Mouse (Mus musculus): ENCODE measurements around the gene Triobp. TPM values are rescaled to one million over a fixed set of nuclear protein-coding genes. Genes with fewer than 3 reads are reported as not detected.

Triobp gene
- polyA plus RNA-seq, 1 experiment from 2014 or later, result 29.3 TPM

GRCm38 (mm10) chr15:78946232-78946631, 1.3 kb upstream of the Triobp start:
- ATAC-seq (no peak), DNase-seq (ENCODE audit: low spot score) (no peak)
- Histone ChIP-seq H3K4me3 (ENCODE audit: low read depth, low read length) (no peak overlapping the region), H3K27me3 (replicated peaks; ENCODE audit: control insufficient read depth, insufficient read depth, low read length) (no peaks in the 10 kb centered on the region), H3K27ac (ENCODE audit: low read depth, low read length) (no peak overlapping the region), H3K9me3 (replicated peaks; ENCODE audit: control insufficient read depth, low read length) (no peaks in the 10 kb centered on the region), H3K36me3 (ENCODE audit: control insufficient read depth, insufficient read depth, low read length) (peaks cover 5% of the 10 kb centered on the region), H3K4me2 (ENCODE audit: low read length) (no peak overlapping the region), H3K4me1 (ENCODE audit: control insufficient read depth, insufficient read depth, low read length) (peaks cover 18% of the 10 kb centered on the region), H3K9ac (ENCODE audit: low read length) (no peak overlapping the region)
- 27% methylated on average over 7 of the region's 7 CpGs for WGBS

- peaks cover 18% of the 10 kb centered on the region for H3K4me1 ChIP-seq (ENCODE audit: control insufficient read depth, insufficient read depth, low read length)
- no peaks in the 10 kb centered on the region for H3K9me3 ChIP-seq (replicated peaks; ENCODE audit: control insufficient read depth, low read length)
- peaks cover 15% of the 10 kb centered on the region for H3K36me3 ChIP-seq (ENCODE audit: control insufficient read depth, insufficient read depth, low read length)
- DNase-seq (ENCODE audit: low spot score) (no peak), ATAC-seq (peak; percentile 44; the same call in 1 of the 2 replicates)
- WGBS, result 2% methylated on average over 11 of the region's 11 CpGs
- peak overlapping the region; percentile 85 for H3K9ac ChIP-seq (ENCODE audit: low read length)
- peak overlapping the region; percentile 74 for H3K4me2 ChIP-seq (ENCODE audit: low read length)
- peak overlapping the region; percentile 65 for H3K4me3 ChIP-seq (ENCODE audit: low read depth, low read length)
- H3K27ac ChIP-seq (ENCODE audit: low read depth, low read length), result peak overlapping the region; percentile 55
- no peaks in the 10 kb centered on the region for H3K27me3 ChIP-seq (replicated peaks; ENCODE audit: control insufficient read depth, insufficient read depth, low read length)
These were observed 715 bp downstream of the Triobp start for GRCm38 (mm10) chr15:78948152-78948725.

GRCm38 (mm10) chr15:78948883-78949282, 1.4 kb downstream of the Triobp start:
- ATAC-seq, result no peak
- no peak overlapping the region for H3K27ac ChIP-seq (ENCODE audit: low read depth, low read length)
- no peak overlapping the region; the same call in 1 of the 2 replicates for H3K9ac ChIP-seq (ENCODE audit: low read length)

GRCm38 (mm10) chr15:78955663-78956062, 8.1 kb downstream of the Triobp start:
- Histone ChIP-seq H3K9me3 (replicated peaks; ENCODE audit: control insufficient read depth, low read length) (no peaks in the 10 kb centered on the region), H3K36me3 (ENCODE audit: control insufficient read depth, insufficient read depth, low read length) (peaks cover 60% of the 10 kb centered on the region), H3K4me1 (ENCODE audit: control insufficient read depth, insufficient read depth, low read length) (no peaks in the 10 kb centered on the region), H3K4me2 (ENCODE audit: low read length) (no peak overlapping the region), H3K4me3 (ENCODE audit: low read depth, low read length) (no peak overlapping the region), H3K27me3 (replicated peaks; ENCODE audit: control insufficient read depth, insufficient read depth, low read length) (no peaks in the 10 kb centered on the region), H3K27ac (ENCODE audit: low read depth, low read length) (no peak overlapping the region), H3K9ac (ENCODE audit: low read length) (no peak overlapping the region)
- DNase-seq (ENCODE audit: low spot score), result no peak
- no peak for ATAC-seq
- WGBS, result 77% methylated on average over 3 of the region's 3 CpGs

More at GRCm38 (mm10) chr15:78948883-78949282, 1.4 kb downstream of the Triobp start:
- Histone ChIP-seq H3K4me3 (ENCODE audit: low read depth, low read length) (peak overlapping the region; percentile 65), H3K9me3 (replicated peaks; ENCODE audit: control insufficient read depth, low read length) (no peaks in the 10 kb centered on the region), H3K36me3 (ENCODE audit: control insufficient read depth, insufficient read depth, low read length) (peaks cover 20% of the 10 kb centered on the region), H3K4me1 (ENCODE audit: control insufficient read depth, insufficient read depth, low read length) (peaks cover 18% of the 10 kb centered on the region), H3K4me2 (ENCODE audit: low read length) (peak overlapping the region; percentile 74), H3K27me3 (replicated peaks; ENCODE audit: control insufficient read depth, insufficient read depth, low read length) (no peaks in the 10 kb centered on the region)
- no peak for DNase-seq (ENCODE audit: low spot score)
- WGBS, result 98% methylated on average over 3 of the region's 3 CpGs

DNA sequence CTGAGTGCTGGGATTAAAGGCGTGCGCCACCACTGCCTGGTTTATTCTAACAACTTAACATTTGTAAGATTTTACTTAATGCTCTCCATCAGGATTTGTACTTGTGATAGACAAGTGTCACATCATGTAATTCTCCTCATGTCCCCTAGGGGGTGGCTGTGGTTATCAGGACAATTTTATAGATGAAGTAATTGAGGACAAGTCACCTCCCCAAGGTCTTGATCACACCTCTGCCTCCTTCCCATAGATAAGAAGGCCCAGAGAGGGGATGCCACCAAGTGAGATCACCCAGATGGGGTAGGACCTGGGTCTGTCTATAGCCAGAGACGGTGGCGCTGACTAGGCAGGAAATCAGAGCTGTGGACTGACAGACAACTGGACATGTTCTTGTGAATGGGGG, 8.8 kb downstream of the Triobp start:
- ATAC-seq, result no peak
- Histone ChIP-seq H3K36me3 (ENCODE audit: control insufficient read depth, insufficient read depth, low read length) (peaks cover 66% of the 10 kb centered on the region), H3K27ac (ENCODE audit: low read depth, low read length) (no peak overlapping the region), H3K9ac (ENCODE audit: low read length) (no peak overlapping the region), H3K4me2 (ENCODE audit: low read length) (no peak overlapping the region), H3K27me3 (replicated peaks; ENCODE audit: control insufficient read depth, insufficient read depth, low read length) (no peaks in the 10 kb centered on the region), H3K4me3 (ENCODE audit: low read depth, low read length) (no peak overlapping the region), H3K9me3 (replicated peaks; ENCODE audit: control insufficient read depth, low read length) (no peaks in the 10 kb centered on the region), H3K4me1 (ENCODE audit: control insufficient read depth, insufficient read depth, low read length) (no peaks in the 10 kb centered on the region)
- DNase-seq (ENCODE audit: low spot score), result peak; percentile 32
- WGBS, result 91% methylated on average over 4 of the region's 4 CpGs

GRCm38 (mm10) chr15:78957021-78957420, 9.5 kb downstream of the Triobp start:
- H3K36me3 ChIP-seq (ENCODE audit: control insufficient read depth, insufficient read depth, low read length), result peaks cover 63% of the 10 kb centered on the region
- H3K4me1 ChIP-seq (ENCODE audit: control insufficient read depth, insufficient read depth, low read length), result no peaks in the 10 kb centered on the region
- 83% methylated on average over 15 of the region's 15 CpGs for WGBS

GRCm38 (mm10) chr15:78959537-78959936, 12.0 kb downstream of the Triobp start:
- WGBS, result 93% methylated on average over 11 of the region's 11 CpGs
- Histone ChIP-seq H3K4me3 (ENCODE audit: low read depth, low read length) (no peak overlapping the region), H3K27me3 (replicated peaks; ENCODE audit: control insufficient read depth, insufficient read depth, low read length) (no peaks in the 10 kb centered on the region), H3K4me1 (ENCODE audit: control insufficient read depth, insufficient read depth, low read length) (no peaks in the 10 kb centered on the region), H3K4me2 (ENCODE audit: low read length) (no peak overlapping the region), H3K27ac (ENCODE audit: low read depth, low read length) (no peak overlapping the region), H3K9ac (ENCODE audit: low read length) (no peak overlapping the region), H3K9me3 (replicated peaks; ENCODE audit: control insufficient read depth, low read length) (no peaks in the 10 kb centered on the region), H3K36me3 (ENCODE audit: control insufficient read depth, insufficient read depth, low read length) (peaks cover 61% of the 10 kb centered on the region)
- ATAC-seq (no peak), DNase-seq (ENCODE audit: low spot score) (no peak)

More at GRCm38 (mm10) chr15:78957021-78957420, 9.5 kb downstream of the Triobp start:
- H3K27me3 ChIP-seq (replicated peaks; ENCODE audit: control insufficient read depth, insufficient read depth, low read length), result no peaks in the 10 kb centered on the region
- no peaks in the 10 kb centered on the region for H3K9me3 ChIP-seq (replicated peaks; ENCODE audit: control insufficient read depth, low read length)
- ATAC-seq, result no peak
- no peak overlapping the region for H3K4me2 ChIP-seq (ENCODE audit: low read length)
- H3K27ac ChIP-seq (ENCODE audit: low read depth, low read length), result no peak overlapping the region
- no peak overlapping the region for H3K9ac ChIP-seq (ENCODE audit: low read length)
- no peak overlapping the region for H3K4me3 ChIP-seq (ENCODE audit: low read depth, low read length)
- no peak for DNase-seq (ENCODE audit: low spot score)

- H3K9me3 ChIP-seq (replicated peaks; ENCODE audit: control insufficient read depth, low read length), result no peaks in the 10 kb centered on the region
- H3K36me3 ChIP-seq (ENCODE audit: control insufficient read depth, insufficient read depth, low read length), result peaks cover 66% of the 10 kb centered on the region
- H3K27ac ChIP-seq (ENCODE audit: low read depth, low read length), result no peak overlapping the region
- 82% methylated on average over 4 of the region's 4 CpGs for whole genome bisulfite sequencing
- no peaks in the 10 kb centered on the region for H3K27me3 ChIP-seq (replicated peaks; ENCODE audit: control insufficient read depth, insufficient read depth, low read length)
- no peak overlapping the region for H3K4me3 ChIP-seq (ENCODE audit: low read depth, low read length)
- DNase-seq (ENCODE audit: low spot score) (no peak), ATAC-seq (no peak)
- no peak overlapping the region for H3K4me2 ChIP-seq (ENCODE audit: low read length)
- no peak overlapping the region for H3K9ac ChIP-seq (ENCODE audit: low read length)
- H3K4me1 ChIP-seq (ENCODE audit: control insufficient read depth, insufficient read depth, low read length), result no peaks in the 10 kb centered on the region
These were observed 12.6 kb downstream of the Triobp start for GRCm38 (mm10) chr15:78960088-78960487.

DNA sequence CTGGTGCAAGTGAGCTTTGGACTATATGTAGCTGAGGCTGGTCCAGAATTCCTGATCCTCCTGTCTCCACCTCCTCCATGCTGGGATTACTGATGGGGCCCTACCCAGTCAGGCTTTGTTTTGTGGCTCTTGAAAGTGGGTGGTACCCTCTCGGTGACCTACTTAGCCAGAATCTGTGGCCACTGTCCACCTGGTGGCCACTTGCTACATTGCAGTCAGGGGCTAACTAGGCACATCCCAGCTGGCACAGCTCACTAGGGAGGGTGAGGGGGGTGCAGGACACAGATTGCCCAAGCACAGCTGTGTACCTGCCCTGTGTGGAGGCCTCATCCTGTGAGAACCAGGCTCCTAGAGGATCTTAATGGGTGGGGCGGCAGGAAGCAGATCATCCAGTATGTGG, 15.4 kb downstream of the Triobp start:
- Histone ChIP-seq H3K27me3 (replicated peaks; ENCODE audit: control insufficient read depth, insufficient read depth, low read length) (no peaks in the 10 kb centered on the region), H3K4me1 (ENCODE audit: control insufficient read depth, insufficient read depth, low read length) (no peaks in the 10 kb centered on the region), H3K36me3 (ENCODE audit: control insufficient read depth, insufficient read depth, low read length) (peaks cover 81% of the 10 kb centered on the region), H3K27ac (ENCODE audit: low read depth, low read length) (no peak overlapping the region), H3K4me3 (ENCODE audit: low read depth, low read length) (no peak overlapping the region), H3K9me3 (replicated peaks; ENCODE audit: control insufficient read depth, low read length) (no peaks in the 10 kb centered on the region), H3K4me2 (ENCODE audit: low read length) (no peak overlapping the region), H3K9ac (ENCODE audit: low read length) (no peak overlapping the region)
- DNase-seq (ENCODE audit: low spot score) (peak; percentile 62), ATAC-seq (peak; percentile 61)
- 30% methylated on average over 2 of the region's 2 CpGs for WGBS

Data from forebrain, embryonic 14.5 days (tissue).